Mouse (Mus musculus): Measurements from ENCODE around the gene Lin7c.

DNA sequence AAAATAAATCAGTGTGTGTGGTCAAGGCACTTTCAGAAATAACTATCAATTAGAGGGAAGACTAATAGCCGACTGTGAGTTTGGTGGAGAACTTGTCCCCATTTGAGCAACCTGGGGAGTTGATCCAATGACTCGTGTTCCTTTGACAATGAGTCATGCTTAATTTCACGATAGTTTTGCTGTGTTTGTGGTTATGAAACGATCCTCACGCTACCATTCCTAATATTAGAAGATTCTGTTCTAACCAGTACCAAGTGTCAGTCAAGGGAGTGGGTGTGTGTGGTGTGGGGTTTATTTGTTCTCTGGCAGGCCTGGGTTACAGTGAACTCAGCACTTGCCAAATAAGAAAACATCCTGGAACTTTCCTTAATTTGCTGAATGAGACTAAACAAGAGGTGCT is 35.1 kb upstream of the Lin7c start:
- TF ChIP-seq CTCF (IDR thresholded peaks at IDR 0.05; ENCODE audit: low read depth) = no peak
- TF ChIP-seq EP300 (optimal IDR thresholded peaks at IDR 0.05) = no peak
